Mouse (Mus musculus): ENCODE measurements at regions not wholly inside any gene's neighbourhood (a gene's known extent, or its start where the extent isn't known, plus 50 kb on each side); places are given as distances from the start of the nearest gene placed in this dataset.
A peak's percentile ranks its signal among the peaks of the same experiment; 100 is the strongest.

DNA sequence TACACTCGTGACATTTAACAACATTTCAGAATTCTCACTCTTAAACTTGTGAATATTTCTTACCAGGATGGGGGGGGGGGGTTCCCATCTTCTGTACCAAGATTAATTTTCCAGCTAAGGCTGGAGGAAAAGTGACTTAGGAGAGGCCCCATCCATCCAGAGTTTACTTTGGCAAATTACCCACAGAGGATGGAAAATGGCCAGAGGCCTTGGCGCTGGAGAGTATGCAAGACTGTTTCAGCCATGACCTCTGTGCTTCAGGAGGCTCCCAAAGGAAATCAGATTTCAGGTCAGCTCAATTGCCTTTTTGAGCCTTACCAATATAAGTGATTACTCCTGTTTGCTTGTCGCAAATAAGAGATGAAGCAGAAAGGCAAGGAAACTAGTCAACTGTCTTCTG, 143.4 kb upstream of the F930015N05Rik start:
- peak; percentile 52 for DNase-seq

DNA sequence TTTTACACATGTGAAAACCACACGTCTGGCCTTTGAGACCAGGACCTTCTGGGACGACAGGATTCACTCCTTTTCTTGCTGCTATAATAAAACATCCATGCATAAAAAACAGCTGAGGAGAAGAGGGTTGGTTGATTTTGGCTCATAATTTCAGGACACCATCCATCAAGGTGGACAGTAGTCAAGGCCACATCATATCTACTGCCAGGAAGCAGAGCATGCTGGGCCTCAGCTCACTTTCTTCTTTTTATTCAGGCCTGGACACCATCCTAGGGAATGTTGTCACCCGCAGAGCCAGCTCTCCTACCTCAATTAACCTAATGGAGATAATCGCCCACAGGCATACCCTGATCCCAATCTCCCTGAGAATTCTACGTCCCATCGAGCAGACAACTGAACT, 149.6 kb upstream of the F930015N05Rik start:
- no peak for DNase-seq

DNA sequence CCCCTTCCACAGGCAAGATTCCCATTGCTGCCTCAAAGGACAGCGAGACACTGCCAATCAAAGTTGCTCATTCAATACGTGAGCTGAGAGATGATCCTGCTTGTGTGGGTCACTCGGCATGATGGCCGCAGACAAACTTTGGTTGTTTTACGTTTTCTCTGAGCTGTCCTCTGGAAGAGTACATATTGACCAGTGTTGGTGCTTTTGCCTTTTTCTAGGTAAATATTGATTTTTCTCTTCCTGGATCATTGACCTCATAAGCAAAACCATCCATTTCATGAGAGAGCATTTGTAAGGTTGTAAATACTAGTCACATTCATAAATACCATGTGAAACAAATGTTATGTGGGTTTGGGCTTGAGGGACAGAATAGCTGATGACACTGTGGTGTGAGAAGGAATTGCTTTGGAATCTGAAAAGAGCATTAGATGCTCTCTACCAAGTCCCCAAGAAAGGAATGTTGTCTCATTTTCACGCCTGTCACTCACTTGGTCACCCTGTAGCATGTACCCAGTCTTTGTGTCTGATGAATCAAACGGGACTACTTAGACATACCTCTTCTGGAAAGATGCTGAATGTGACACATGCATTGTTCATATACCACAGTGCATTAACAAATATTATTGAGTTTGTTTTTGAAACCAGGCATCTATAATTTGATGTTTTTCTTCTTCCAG, 150.7 kb upstream of the F930015N05Rik start:
- DNase-seq, result no peak

DNA sequence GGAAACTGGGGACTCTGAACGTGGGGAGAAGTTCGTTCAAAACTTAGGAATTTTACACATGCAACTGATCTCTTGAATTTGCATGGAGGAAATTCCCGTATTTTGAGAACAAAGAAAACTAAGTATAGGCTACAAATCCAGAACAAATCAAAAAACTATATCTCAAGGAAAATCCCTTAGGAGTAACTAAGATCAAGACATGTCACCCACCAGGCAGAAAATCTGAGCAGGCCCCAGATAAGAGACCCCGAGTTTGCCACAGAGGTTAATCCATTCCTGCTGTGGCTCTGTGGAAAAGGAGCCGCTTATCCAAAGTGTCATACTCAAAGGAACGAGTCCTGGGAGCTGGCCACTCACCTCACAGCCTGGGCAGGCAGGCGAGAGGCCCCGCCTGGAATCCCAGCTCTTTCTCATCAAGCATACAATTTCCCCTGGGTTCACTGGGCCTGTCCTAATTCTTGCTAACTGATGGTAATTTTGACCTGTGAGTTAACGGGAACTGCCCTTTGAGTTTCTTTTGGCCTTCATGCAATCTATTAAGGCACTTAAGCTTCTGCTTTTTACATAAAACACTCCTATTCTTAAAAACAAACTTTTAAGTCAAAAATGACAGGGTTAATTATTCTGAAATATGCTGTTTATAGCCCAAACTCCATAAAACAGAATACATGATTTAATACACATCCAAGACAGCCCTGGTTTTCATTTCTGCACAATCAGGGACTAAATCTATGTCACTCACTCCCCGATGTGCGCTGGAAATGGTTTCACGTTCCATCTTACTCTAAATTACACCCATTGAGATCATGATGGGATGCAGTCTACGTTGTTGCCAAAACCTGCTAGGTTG, 151.5 kb upstream of the F930015N05Rik start:
- DNase-seq, result peak; percentile 2

DNA sequence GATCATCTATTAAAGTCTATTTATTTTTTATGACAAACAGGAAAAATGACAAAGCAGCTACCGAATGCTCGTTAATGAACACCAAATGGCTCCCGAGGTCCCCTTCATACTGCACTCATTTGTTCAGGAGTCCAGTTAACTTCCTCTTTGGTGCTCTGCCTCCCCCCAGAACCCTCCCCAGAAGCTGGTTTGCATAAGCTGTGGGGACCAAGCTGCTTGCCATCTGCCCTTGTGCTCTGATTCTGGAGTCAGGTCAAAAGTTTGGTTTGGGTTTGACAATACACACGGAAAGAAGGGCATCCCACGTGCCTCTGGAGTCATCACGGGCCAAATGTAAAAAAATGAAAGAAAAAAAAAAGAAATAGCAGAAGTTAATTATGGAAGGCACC, 152.1 kb upstream of the F930015N05Rik start:
- DNase-seq, result no peak

DNA sequence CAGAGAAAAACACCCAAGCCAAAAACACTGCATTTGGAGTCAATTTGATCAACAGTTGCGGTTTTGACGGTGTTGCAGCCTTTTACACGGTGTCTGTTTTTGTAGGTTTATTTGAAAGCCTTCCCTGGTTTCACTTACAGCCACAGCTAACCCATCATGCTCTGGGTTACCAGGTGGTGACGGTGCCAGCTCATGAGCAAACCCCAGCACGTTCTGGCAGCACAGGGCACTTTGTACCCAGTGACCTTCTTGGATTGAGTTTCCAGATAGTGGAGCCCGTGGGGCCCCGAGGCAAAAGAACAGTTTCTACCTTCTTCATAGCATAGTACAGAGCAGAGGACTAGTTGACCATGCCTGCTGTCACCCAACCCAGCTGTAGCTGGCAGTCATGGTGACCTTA, 152.6 kb upstream of the F930015N05Rik start:
- DNase-seq, result no peak

DNA sequence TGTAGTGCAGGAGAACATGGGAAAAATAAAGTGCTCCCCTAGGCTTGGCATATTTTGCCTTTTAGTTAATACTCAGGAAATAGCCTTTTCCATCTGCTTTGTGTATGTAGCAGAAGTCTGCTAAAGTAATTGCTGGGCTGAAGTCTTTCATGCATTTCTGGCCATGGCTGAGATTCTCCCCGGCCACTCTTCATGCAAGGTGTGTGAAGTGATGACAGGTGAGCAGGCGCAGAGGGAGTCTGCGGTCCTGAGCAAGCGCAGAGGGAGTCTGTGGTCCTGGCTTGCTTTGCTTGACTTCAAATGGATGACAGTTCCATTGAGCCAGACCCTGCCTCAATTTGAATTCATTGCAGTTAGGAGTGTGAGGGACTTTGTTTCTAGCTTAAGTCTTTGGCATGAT, 153.6 kb upstream of the F930015N05Rik start:
- no peak for DNase-seq

DNA sequence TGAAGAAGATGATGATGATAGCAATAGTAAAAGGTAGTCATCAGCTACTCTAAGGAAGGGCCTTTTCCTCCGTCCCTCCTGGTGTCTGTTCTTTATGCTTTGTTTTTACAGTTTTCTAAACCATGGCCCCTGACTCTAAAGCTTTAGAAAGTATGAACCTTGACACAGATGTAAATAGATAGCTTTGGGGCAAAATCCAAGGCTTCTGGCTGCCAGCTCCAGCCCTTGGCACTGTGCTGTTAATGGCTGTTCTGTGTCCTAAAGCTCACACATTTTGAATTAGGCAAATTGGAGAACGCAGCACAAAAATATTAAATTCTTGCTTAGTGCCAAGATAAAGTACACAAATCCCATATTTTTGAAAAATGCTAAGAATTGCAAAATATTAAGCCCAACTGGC, 155.8 kb upstream of the F930015N05Rik start:
- DNase-seq, result no peak

DNA sequence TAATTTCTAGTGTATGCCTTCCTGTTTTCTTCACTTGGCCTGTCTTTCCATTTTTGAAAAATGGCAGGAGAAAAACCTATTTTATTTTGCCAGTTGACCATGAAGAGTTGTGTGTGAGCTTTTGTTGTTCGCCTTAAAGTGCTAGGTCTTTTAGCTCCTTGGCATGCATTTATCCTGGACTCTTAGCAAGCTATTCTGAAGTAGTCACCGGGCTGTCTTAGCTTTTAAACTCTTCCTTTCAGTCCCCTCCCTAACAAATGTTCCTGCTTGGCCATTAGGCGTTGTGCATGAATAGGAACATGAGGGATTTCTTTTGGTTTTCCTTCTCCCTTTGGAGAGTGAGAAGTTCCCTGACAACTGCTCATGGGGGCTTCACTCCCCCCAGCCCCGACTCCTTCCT, 160.9 kb upstream of the F930015N05Rik start:
- no peak for DNase-seq

DNA sequence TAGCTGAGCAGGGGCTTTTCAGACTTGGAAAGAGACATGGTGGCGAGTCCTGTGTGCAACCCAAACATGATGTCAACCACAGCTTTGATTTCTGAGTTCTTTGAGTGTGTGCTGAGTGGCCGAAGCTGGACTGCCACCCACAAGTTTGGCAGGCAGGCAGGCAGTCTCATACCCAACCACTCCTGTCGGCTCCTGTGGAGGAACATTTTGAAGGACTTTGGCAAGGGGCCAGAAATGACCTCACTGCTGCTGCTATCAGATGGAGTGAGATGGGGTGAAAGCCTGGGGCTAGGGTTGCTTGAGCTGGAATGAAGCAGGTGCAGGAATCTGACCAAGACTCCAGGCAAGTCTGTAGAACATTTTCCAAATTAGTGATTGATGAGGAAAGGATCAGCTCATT, 162.7 kb upstream of the F930015N05Rik start:
- DNase-seq, result peak; percentile 94

DNA sequence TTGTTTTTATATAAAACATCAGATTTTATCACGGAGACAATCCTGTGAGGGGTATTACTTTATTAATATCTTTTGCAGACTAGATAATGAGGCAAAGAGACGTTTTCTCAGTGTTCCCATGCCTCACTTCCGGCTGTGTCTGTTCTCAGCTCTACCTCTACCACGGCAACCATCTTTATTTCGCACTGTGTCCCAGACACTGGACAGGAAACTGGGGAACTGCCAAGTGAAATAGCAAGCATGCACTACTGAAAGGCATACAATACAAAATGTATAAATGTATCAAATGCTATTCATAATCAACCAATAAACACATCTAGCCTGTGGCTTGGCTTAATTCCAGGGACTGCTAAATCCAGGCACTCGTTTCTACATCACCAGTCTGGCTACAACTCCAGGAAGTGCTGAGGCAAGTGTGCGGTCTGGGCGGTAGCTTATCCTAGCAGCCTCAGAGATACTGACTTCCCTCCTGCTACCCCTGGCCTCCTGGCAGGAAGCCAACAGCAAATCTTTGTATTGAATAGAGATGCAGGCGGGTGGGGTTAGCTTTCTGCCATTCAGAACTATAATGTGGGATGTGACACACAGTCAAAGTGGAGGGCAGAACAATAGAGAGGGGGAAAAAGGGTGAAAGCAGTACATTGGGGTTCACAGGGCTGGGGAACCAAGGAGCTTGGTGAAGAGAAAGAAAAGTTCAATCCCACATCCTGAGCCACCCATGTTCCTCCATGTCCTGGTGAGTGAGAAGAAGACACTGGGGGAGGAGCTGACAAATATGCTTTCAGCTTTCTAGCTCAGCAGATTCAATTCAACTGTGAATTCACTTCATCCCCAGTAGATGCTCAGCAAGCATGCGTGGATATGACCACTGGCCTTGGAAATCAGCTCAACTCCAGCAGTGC, 164.0 kb upstream of the F930015N05Rik start:
- peak; percentile 84 for DNase-seq

DNA sequence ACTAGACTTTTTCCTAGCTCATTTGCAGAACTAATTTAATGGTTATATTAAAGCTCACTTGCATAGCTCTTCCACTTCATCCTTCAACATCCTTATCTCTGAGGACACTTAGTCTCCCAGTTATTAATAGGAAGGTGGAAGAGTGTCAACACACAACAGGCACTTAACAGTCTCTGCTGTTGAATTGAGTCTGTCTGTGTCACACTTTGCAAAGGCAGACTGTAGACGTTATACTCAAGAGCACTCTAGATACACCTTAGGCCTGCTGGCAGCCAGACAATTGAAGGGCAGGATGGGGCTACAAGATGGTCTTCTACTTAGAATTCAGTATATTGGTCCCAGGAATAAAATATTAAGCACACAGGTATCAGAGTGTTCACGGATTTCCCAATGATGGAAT, 172.6 kb upstream of the F930015N05Rik start:
- no peak for DNase-seq

DNA sequence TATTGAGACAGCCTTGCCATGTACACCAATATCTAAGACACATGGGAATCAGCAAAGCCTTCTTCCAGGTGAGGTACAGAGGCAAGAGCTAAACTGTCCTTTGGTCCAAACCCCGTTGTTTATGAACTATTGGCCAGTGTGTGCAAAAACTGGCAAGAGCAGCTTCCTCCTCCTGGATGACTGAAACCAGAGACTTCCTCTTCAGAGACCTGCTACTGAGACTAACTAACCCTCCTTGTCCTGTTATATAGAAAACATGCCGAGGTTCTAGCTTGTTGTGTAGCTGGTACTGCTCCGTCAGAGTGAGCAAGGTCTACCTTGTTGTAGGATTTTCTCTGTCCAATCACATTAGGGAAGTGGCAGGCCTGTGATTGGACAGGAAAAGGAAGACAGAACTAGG, 174.3 kb upstream of the F930015N05Rik start:
- DNase-seq, result peak; percentile 1

DNA sequence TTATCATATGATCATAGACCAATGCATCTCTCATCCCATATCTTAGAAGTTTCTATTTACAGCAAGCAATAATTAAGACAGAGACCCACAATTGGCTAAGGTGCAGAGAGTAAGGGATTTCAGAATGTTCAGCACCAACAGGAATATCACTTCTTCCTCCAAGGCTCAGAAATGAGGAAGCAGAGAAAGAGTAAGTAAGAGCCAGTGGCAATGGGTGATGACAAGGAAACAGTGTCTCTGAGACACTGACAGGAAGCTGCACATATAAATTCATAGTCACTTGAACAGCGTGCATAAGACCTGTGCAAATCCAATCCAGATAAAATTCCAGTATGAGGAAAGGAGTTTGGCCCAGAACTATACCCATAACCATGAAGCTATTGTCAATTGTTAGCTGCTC, 178.7 kb upstream of the F930015N05Rik start:
- DNase-seq, result peak; percentile 2

DNA sequence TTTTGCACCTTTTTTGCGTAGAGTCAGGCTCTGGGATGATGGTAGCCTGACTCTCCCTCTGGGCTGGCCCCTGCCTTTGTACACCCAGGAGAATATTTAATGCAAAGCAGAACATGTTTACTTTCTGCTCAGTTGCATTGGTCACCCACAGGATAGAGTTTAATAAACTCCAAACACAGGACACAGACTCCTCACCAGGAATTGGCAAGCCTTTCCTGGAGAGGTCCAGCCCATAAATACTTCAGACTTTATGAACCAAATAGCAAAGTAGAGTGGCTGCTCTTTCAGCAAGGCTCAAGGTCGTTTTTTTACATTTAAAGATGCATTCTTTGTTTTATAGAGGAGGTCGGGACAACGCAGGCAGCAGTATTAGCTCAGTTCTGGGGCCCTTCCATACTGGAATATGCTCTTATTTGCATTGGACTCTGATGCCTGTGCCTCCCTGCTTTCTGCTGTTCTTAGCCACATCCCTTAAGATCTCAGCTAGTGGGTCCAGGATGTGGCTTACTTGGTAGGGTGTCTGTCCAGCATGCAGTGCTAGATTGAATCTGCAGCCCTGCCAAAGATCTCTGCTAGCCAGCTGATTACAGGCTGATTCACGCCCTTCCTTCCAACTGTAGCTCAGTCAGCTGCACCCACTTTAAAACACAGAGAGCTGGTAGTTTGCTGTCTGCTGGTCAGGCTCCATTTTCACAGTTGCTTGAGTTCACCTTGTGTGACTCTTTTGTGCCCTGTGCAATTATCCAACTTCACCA, 182.4 kb upstream of the F930015N05Rik start:
- peak; percentile 21 for DNase-seq

DNA sequence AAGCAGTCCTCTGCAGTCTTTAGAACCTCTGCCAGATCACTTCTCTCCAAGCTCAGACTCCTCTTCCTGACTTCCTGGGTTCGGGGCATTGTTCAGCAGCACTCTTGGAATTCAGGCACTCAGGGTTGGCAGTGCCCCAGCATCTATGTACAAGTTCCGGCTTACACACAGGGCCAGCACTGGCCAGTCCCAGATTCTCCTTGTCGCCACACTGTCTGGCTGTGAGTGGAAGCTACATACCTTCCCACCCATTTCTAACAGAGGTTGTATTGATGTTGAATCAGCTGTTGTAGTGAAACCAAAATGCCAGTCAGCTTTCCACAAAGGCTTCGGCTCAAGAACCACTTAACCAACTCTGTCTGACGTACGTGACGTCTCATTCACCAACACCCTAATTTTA, 190.7 kb upstream of the F930015N05Rik start:
- DNase-seq, result peak; percentile 31

DNA sequence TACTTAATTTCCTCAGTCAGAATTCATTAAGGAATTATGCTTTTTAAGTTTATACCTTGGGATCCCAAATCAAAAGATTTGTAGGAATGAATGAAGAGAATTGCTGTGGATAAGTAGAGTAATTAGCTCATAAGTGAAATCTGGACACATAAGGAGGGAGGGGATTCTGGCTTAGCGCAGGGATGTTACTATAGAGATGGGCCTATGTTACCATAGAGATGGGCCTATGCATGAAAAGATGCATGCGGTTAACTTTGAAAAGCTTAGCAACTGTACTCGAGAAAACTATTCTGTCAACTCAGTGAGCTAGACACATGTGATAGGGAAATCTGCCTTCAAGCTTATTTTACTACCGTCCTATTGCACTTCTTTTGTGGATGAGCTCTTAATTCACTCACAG, 204.5 kb upstream of the F930015N05Rik start:
- no peak for DNase-seq

DNA sequence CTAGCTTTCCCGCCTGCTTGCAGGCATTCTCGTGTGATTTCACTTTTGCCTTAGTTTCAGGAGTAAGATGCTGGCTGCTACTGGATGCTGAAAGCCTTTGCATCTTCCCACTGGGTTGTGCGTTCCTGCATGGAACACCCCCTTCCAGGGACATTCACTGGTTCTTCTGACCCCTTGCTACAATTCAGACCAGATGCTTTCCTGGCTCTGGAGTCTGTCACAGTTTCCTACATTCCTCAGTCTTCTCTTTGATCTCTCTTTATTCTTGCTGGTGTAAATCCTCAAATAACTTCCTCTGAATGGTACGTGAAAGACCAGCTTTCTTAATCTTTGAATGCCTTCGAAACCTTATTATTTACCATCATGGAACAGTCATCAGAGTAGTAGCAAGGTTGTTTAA, 206.7 kb upstream of the F930015N05Rik start:
- no peak for DNase-seq

DNA sequence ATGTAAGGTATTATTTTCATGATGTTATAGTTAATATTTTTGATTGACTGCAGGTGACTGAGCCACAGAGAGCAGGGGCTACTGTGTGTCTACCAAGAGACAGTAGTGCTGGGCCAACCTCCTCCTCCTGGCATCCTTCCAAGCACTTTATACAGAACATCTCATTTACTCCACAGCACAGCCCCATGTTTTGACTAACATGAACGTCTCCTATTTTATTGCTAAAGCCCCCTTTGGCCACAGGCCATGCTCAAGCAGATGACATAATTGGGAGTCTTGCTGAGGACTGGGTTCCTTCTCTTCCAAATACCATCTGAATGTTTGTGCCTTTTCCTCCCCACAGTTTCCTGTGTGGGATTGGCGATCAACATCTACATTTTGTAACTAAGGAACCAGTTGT, 211.5 kb upstream of the F930015N05Rik start:
- peak; percentile 24 for DNase-seq

DNA sequence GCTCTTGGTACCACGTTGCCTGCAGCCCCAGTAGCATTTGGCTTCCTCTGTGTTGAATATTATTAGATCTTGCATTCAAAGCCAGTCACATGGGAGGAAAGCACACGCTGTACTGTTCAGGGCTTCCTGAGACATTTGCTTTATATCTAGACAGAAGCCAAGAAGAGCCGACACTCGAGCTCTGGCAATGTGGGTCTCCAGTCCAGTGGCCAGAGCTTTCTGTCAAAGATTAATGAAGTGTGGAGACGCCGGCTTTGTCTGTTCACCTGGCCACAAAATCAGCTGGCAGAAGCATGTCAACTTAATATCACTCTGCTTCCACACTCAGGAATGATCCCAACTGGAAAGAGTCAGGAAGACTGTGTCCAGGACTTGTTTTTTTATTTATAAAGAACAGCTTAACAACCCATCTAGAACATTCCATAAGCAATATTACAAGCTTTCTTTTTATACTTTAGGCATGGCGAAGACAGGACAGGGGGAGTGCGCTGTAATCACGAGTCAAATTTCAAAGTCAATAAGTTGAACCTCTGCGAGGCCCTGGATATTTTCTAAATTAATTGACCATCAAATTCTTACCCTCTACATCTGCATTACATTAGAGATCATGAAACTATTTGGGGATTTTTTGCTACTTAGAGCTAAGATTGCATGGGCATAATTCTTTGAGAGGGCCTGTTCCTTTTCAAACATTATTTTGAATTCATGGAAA, 214.3 kb upstream of the F930015N05Rik start:
- DNase-seq, result peak; percentile 67

DNA sequence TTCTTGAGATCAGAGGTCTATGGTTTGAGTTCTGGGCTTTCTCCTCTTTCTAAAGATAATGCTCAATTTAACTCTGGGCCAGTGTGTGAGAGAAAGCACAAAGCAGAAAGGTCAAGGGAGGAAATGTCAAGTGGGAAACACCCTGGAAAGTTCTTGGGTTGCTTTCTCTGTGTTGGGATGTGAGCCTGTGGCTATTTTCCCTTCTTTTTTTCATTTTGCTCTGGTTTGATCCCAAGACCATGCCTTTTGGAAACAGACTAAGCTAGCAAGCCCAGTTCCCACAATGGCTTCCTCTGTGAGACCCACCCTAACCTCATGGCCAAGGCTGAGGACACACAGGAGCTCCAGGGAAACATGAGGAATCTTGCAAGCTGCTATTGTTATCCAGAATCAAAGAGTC, 216.4 kb upstream of the F930015N05Rik start:
- no peak for DNase-seq

DNA sequence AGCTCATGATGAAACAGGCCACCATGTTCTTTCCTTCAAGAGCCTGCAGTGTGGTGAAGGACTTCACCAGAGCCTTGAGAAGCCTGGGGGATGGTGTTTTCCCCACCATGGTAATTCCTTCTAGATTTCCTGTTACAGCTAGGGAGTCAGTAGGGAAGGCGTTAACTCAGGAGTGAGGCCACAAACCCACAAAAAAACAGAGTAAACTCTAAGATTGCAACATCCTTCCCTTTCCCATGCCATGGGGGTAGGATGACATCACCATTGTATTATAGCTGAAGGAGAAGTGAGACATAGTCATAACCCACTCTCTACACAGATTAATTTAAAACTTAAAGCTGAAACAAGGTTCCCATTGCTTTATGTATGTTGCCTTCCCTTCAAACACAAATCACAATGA, 218.7 kb upstream of the F930015N05Rik start:
- peak; percentile 29 for DNase-seq
